Mouse (Mus musculus): ENCODE results near the gene Ccdc137.

Ccdc137 gene

DNA sequence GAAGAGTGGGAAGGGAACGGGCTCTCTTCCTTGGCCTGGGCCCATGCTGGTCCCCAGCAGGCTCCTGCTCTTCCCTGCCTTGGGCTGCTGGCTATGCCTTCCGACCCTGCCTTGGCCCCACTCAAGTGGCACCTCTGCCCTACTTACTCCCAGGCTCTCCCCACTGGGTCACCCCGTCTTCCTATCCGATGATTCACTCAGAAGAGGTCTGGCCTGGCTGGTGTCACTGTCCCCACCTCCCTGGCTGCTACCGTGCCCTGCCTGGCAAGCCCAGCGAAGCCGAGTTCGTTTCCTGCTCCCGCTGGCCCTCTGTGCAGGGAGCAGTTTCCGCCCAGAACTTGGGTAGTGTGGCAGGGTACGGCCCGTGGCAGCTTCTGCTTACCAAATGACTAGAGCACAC, 40.3 kb downstream of the Ccdc137 start:
- in situ Hi-C loops (cut with MboI, MseI), result no loop called here

DNA sequence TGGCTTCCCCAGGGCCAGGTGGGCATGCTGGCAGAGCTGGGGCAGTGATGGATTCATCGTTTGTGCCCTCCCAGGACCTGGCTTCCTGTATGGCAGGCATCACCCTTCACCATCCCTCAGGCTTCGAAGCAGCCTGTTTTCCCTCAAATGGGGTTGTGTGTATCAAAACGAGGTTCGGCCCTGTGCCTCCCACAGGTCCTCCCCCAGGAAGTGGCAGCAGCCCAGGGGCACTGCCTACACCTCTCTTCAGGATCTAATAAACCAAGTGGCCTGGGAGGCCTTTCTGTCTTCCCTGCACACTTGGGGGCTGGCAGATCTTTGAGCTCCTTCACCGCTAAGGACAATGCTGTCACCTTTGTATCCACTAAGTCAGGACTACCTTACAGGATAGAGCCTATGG, 41.0 kb downstream of the Ccdc137 start:
- in situ Hi-C loops (cut with MboI, MseI), result no loop called here

DNA sequence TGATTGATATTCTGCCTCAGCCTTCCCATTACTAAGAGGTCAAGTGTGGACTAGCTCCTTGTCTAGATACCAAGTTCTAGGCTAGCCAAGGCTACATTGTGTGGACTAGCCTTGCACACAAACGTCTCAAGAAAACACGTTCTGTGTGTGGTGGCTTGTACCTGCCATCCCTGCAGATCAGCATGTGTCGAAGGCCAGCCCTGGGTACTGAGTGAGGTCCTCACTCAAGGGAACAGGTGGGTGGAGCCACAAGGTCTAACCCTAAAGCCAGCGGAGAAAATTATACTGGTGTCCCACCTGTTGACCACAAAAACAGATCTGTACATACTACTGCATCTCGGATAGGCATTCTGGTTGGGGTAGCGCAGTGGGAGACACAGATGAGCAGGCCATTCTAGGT, 42.0 kb downstream of the Ccdc137 start:
- in situ Hi-C loops (cut with MboI, MseI), result no loop called here

DNA sequence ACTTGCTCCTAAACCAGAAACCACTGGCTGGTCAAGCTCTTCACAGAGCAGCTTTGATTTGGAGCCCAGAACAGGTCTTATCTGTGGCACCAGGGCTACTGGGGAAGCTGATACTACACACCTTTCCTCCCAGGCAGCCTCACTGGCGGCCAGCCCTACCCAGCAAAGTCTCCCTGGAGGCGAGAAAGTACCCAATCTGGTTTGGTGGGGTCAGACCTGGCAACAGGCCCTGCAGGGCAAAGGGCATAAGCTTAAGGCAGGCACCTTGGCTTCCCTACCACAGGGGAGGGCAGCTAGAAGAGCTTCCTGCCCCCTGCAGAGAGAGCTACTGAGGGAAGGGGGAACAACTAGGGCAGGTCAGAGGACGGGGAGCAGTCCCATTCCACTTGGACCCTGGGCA, 42.4 kb downstream of the Ccdc137 start:
- in situ Hi-C loops (cut with MboI, MseI), result no loop called here

DNA sequence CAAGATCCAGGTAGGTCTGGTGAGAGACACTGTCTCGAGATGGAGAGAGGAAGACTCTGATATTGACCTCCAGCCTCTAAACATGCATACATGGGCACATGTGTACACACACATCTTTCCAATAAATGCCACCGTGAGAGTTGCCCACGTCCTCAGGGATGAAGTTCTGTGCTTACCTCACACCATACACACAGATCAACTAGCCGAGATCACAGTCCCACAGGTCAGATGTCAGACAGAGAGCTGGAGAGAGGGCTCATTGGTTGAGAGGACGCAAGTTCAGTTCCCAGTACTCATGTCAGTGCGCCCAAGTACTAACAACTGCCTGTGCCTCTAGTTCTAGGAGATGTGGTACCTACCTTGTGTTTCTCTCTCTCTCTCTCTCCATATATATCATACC, 43.1 kb downstream of the Ccdc137 start:
- in situ Hi-C loops (cut with MboI, MseI), result no loop called here

DNA sequence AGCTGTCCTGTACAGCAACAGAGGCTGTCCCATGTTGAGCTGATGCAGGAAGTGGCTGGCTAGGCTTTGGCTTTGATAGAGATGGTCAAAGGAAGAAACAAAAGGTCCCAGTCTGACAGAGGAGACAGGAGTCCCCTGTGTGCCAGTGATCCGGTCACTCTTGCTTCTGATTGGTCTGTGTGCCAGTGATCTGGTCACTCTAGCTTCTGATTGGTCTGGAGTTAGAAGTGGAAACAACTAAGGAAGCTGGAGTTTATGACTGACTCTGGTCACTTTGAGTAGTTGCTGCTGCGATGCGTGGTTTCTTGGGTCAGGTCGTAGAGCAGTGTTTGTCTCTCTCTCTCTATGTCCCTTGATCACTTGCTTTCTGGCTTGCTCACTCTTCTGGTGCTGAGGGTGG, 43.8 kb downstream of the Ccdc137 start:
- in situ Hi-C loops (cut with MboI, MseI), result no loop called here

DNA sequence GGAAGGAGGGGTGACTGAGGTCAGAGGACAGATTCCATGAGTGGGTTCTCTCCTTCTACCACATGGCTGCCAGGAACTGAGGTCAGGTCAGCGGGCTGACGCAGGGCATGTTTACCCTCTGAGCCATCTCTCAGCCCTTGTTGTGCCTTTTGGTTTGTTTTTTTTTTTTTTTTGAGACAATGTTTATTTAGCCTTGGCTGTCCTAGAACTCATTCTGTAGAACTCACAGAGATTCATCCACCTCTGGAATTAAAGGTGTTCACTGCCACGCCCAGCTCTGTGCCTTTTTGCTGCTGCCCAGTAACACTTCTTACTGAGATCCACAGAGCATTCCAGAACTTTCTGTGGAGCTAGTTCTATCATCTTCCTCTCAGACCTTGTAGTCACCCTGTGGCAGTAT, 47.7 kb downstream of the Ccdc137 start:
- in situ Hi-C loops (cut with MboI, MseI), result no loop called here

DNA sequence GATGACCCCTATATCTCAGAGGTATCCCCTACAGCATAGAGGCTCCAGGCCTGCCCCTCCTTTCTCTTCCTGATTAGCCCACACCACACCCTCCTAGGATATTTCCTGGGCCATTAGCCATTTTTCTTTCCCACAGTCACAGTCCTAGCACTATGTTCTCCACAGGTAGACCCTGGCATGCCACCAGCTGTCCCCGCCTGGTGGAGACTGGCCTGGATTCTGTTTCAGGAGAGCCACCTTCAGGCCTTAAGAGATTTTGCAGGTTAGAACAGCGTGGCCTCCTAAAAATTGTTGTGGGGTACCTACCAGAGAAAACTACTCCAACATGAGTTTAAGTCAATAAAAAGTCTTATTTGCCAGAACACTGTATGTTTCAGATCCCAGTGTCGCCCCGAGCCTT, 49.0 kb downstream of the Ccdc137 start:
- in situ Hi-C loops (cut with MboI, MseI), result no loop called here

DNA sequence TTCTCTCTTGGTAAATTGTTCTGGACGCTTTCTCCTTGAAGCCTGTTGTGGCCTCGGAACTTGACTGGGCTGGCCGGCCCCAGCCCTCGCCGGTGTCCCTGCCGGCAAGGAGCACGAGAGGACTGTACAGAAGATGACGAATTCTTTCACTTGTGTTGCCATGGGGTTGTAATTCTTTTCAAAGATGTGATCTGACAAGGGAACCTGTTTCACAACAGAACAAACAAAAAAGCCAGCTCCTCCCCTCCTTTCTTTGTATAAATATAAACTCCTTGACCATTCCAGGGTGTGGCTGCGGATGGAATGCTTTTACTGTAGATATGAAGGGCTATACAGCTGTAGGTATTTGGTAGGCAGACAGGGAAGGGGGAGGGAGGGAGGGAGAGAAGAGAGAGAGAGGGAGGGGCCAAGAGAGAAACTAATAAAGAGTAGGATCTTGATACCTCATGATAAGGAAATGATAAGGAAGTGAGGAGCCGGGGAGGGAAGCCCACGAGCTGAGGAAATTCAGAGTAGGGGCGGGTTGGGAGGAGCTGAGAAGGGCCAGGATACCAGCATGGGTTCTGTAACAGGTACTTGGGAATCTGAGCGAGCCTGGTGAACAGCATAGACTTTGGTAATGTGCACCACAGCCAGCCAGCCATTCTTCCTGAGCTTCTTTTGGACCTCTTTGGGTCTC, 49.8 kb downstream of the Ccdc137 start:
- in situ Hi-C loops (cut with MboI, MseI), result no loop called here

DNA sequence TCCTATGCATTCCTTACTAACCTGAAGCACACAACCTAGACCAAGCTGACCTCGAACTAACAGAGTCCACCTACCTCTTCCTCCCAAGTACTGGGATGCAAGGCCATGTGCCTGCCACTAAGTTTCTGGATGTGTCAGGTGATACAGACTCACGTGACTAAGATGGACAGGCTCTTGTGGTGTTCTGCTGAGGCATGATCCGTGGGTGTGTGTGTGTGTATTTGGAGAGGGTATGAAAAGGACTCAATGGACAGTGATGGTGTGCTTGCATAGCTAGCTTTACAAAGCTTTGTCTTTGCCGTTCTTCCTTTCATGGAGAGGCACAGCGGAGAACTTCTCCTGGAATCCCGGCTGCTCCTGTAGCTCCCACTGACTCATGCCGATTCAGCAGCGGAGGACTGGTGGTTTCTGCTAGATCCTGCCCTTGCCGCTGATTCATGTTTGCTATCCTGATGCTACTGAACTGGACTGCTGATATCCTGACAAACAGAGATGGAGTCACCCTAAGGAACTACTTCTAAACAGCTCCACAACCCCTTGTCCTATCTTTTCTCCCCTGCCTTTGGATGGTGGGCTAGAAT, 50.5 kb downstream of the Ccdc137 start:
- in situ Hi-C loops (cut with MboI, MseI), result no loop called here

DNA sequence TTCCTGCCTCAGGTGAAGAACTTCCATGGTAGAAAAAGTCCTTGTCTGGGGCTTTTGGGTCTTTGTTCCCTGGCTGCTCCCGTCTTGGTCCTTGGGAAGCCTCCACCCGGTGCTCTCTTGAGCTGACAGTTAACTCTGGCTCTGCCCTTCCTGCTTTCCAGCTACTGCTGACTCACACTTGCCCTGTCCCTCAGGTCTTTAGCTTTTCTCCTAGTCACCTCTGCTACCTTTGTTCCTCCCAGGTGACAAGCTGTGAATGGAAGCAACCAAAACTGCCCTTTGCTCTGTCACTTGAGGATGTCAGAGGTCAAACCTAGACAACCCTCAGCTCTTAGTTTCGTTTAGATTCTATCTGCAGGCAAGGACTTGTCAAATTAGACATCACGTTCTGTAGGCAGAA, 52.0 kb downstream of the Ccdc137 start:
- in situ Hi-C loops (cut with MboI, MseI), result loop anchor here (5.0 kb wide), 1 partner anchor 52 kb away; no protein-coding TSS in a partner anchor

DNA sequence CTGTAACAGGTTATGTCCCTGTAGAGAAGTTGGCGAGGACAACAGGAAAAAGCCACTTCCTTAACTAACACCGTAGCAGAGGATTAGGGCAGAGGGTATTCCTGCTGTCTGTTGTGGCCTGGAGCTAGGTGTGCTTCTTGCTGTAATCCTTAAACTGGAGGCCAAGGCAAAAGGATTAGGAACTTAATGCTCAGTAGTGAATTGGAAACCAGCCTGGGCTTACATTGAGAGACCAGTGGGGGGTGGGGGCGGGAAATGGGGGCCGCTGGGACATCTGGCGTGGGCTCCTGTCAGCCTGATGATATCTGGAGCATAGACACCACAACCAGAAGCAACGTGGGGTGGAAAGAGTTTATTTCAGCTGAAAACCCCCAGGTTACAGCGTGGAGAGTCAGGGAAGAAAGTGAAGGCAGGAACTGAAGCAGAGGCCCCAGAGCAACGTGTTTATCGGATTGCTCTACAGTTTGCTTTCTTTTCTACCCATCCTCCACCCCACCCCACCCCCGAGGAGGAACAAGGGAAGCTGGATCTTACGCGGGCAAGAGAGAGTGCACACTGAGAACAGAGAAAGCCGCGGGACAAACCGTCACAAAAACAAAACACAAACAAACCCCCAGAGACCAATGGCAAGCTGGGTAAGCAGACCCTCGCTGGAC, 52.6 kb downstream of the Ccdc137 start:
- in situ Hi-C loops (cut with MboI, MseI), result loop anchor here (5.0 kb wide), 1 partner anchor 52 kb away; no protein-coding TSS in a partner anchor

DNA sequence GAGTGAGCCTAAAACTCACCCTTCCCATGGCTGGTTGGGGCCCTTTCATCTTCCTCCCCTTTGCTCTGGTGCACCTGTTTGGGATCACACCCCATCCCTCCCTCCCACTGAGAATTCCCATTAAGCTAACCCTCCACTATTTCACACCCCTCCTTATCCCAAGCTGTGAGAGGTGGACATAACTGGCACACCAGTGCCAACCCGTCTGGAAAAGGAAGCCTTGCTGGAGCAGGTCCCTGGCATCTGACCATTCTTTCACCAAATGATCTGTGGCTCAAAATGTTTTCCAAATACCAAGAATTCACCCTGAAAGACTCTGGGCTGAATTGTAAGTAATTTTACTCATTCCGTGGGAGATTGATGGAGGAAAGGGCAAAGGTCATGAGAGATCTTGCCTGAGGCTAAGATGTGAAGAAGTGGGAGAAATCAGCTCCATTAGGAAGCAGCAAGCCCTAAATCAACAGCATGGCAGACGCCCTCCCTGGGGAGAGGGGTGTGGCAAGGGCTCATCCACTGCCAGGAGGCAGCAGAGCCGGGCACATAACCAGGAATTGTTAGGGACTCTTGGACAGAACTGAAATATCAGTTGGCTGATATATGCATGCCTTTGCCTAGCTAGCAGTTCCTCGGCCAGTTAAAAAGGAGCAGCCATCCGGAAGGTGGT, 55.0 kb downstream of the Ccdc137 start:
- in situ Hi-C loops (cut with MboI, MseI), result loop anchor here (5.0 kb wide), 1 partner anchor 49 kb away; no protein-coding TSS in a partner anchor
